Mouse (Mus musculus) neural tube, embryonic 10.5 days (tissue): ENCODE results near the gene Zcchc2.

ENCODE experiments used
- DNase-seq: peaks from one replicate; pipeline ENCODE4 v3.0.0-alpha.2; 2017; ENCODE audit warnings: low spot score; ENCODE audit errors: extremely low spot score

Gene Zcchc2

DNA sequence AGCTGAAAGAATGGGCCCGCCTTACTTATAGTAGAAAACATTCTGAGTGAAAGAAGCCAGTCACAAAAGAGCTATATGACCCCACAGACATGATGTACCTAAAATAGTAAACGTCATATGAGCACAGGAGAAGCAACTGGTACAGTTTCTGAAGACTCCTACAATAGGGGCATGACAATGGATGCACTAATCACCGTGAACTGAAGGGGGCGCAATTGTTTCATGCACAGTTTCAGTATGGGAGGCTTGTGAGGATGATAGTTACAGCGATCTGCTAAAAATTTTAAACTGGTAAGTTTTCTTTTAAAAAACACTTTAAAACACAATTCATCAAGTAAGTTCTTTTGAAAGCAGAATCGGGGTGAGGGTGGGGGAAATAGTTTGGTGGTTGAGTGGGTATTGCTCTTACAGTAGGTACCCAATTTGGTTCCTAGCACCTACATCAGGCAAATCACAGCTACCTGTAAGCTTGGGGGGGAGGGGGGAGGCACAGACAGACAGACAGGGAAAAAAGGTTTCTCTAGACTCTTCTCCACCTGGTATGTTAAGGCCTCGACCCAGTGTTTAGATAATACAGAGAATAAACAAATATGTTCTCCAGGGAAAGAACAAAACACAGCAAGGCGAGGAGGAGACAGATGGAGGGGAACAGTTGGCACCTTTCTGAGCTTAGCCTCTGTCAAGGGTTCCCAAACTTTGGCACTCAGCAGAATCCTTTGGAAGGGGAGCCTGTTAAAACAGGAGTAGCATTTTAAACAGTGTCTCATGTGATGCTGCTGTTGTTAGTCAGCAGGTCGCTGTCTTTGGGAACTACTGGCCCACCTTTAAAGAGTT is 81.2 kb downstream of the Zcchc2 start:
- peak; percentile 84 for DNase-seq

DNA sequence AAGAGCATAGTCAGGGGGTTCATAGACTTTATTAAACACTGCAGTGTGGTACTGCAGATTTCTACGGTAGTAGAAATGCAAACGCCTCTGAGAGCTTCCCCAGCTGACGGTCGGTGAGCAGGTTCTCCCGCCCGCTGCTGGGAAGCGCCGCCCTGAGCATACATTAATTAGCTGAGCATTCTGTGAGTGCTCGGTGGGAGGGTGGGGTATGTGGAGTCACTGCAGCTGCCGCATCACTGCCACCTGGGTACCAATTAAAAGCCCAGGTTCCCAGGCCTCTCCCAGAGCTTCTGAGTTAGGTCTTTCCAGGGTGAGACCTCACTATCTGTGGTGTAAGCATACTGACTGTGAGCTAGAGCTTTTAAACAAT is 81.8 kb downstream of the Zcchc2 start:
- peak; percentile 39 for DNase-seq

DNA sequence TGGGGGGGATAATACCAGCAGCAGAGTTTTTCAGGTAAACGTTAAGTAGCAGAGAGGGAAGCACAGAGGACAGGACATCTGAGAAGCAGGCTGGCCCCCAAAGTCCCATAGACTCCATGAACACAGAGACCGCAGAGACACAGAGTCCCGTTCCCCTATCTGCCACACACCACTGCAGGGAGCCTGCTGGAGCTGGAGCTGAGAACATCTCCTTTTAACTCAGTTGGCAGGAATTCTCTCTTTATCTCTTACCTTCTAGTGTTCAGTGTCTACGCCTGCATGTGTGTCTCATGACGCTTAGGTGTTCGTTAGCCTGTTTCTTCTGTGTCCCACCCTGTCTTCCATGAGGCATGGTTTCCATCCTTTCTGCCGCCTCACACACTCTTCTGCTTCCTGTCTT is 83.0 kb downstream of the Zcchc2 start:
- DNase-seq = no peak

DNA sequence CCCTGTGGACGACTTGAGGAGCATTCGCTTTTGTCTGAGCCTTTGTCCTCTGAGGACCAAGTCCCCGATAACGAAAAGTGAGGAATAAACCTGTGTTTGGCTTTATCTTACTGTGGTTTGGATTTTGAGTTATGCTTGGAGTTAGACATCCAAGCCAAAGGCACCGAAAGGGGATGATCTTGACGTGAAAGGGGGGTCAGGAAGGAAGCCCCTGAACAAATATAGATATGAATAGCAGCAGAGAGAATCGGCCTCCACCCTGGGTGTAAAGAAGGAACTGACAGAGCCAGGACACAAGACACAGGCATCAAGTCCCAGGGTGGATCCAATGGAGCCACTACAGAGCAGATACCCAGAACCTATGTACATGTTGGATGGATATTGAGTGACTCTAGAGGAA is 83.9 kb downstream of the Zcchc2 start:
- no peak for DNase-seq

DNA sequence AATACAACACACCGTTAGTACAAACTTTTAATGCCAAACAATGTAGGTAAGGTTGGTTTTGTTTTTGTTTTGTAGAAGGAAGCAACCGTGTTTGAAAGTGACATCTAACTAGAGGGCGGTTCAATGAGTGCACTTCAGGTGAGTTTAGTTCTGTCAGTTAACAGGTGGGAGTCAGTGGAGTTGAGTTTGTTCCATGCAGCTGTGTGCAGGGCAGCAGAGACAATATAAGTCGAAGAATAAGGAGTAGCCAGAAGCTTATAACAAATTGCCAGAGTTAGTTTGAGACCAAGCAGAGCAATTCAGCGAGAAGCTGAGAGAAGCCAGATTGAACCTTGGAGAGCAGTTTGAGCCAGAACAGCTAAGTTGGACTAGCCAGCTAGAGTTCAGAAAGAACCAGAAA is 84.5 kb downstream of the Zcchc2 start:
- DNase-seq = no peak

DNA sequence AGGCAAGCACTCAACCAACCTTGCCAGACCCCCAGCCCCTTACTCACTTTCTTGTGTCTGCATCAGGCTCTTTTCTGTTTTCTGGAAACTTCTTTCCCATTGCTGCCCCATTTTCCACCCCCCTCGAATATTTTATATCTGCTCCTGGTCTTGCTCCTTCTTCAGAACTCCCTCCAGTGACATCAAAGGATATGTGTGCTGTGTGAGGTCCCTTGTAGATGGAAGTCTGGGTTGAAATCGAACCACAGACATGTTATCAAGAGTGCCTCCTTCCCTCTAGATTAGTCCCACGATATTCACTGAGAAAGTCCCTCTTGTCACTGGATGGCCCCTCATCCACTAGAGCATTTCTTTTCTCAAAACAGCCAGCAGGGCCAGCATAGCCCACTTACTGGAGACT is 86.4 kb downstream of the Zcchc2 start:
- DNase-seq = no peak

DNA sequence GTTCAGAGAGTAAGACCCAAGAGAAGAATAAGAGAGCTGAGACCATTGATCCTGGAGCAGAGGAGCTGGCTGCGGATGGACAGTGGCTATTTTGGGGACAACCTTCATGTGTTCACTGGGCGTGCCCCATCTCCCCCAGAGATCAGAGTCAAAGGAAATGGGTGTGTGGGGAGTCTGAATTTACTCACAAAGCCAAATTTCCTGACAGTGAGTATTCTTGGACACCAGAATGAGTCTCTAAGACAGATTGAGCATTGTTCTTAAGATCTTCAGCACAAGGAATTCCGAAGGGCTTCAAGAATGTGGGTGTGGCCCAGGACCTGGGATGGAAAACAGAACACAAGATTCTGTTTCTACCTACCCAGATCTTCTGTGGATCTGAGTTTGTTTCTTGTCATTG is 87.0 kb downstream of the Zcchc2 start:
- DNase-seq = no peak
